Mouse (Mus musculus) heart, postnatal 0 days (tissue): Measurements from ENCODE around the gene St6galnac4. TPM values are rescaled to one million over a fixed set of nuclear protein-coding genes. Genes with fewer than 3 reads are reported as not detected.

Experiments
- ATAC-seq: fragments of 200-750 bp; cut with Nextera tagmentation; 2 replicates; pipeline ENCODE4 v1.8.0; 2017; ENCODE audit warnings: low read depth, moderate number of reproducible peaks, moderate library complexity; ENCODE audit not compliant: insufficient read depth
- DNase-seq: peaks from one replicate; pipeline ENCODE4 v3.0.0-alpha.2; 2016; ENCODE audit warnings: low spot score
- H3K27ac ChIP-seq: fragments of 300-500 bp; sonication (generic); 2 replicates; pipeline ENCODE4 v1.5.1; 2014; ENCODE audit warnings: low read depth, mild to moderate bottlenecking
- H3K27me3 ChIP-seq: fragments of 300-500 bp; sonication (generic); 2 replicates; pipeline ENCODE4 v1.6.1; 2014; ENCODE audit warnings: low read length, mixed read lengths; ENCODE audit not compliant: control insufficient read depth, insufficient read depth
- H3K36me3 ChIP-seq: fragments of 300-500 bp; sonication (generic); replicated peaks from 2 replicates; pipeline ENCODE4 v1.6.1; 2014; ENCODE audit warnings: low read length, mixed read lengths; ENCODE audit not compliant: control insufficient read depth, insufficient read depth
- H3K4me1 ChIP-seq: fragments of 300-500 bp; sonication (generic); 2 replicates; pipeline ENCODE4 v1.6.1; 2014; ENCODE audit warnings: antibody characterized with exemption; ENCODE audit not compliant: control insufficient read depth, insufficient read depth
- H3K4me2 ChIP-seq: fragments of 300-500 bp; sonication (generic); 2 replicates; pipeline ENCODE4 v1.6.1; 2014; ENCODE audit warnings: low read depth, mild to moderate bottlenecking, low read length, moderate library complexity
- H3K4me3 ChIP-seq: fragments of 300-500 bp; sonication (generic); 2 replicates; pipeline ENCODE4 v1.5.1; 2014; ENCODE audit warnings: low read depth, low read length
- H3K9ac ChIP-seq: fragments of 300-500 bp; sonication (generic); replicated peaks from 2 replicates; pipeline ENCODE4 v1.6.1; 2014; ENCODE audit warnings: low read depth, low read length, mixed read lengths
- H3K9me3 ChIP-seq: fragments of 300-500 bp; sonication (generic); replicated peaks from 2 replicates; pipeline ENCODE4 v1.6.1; 2016; ENCODE audit warnings: low read length; ENCODE audit not compliant: control insufficient read depth
- CTCF ChIP-seq: IDR thresholded peaks from 2 replicates; pipeline ENCODE4 v1.5.1; 2016; ENCODE audit warnings: antibody characterized with exemption, control low read depth, low read depth
- EP300 ChIP-seq: IDR thresholded peaks from 2 replicates; pipeline ENCODE4 v1.6.1; 2016; ENCODE audit warnings: antibody characterized with exemption, low read depth
- WGBS: fragments of 180-500 bp; shearing (Covaris S2); extraction: QIAGEN DNeasy Blood & Tissue Kit; methylation state at CpG from one replicate; pipeline ENCODE4 v1.1.7; 2014; 5-methylcytosine and 5-hydroxymethylcytosine counted together
- polyA plus RNA-seq: library from polyadenylated mRNA; unstranded; fragments of >200 nt; fragmentation: Nextera tagmentation; extraction: Ambion mirVana; gene quantifications from 2 replicates; pipeline ENCODE4 v1.2.1, GENCODE M21; 2015
- total RNA-seq: library from RNA; depleted of rRNA; stranded (reverse); fragments of >200 nt; gene quantifications from 2 replicates; pipeline ENCODE4 v1.2.3, GENCODE M21; 2014; ENCODE audit warnings: low replicate concordance; rRNA removed

Gene St6galnac4
- total RNA-seq (25.7 and 28.0 TPM in 2 replicates), polyA plus RNA-seq (25.5 and 27.0 TPM in 2 replicates)

DNA sequence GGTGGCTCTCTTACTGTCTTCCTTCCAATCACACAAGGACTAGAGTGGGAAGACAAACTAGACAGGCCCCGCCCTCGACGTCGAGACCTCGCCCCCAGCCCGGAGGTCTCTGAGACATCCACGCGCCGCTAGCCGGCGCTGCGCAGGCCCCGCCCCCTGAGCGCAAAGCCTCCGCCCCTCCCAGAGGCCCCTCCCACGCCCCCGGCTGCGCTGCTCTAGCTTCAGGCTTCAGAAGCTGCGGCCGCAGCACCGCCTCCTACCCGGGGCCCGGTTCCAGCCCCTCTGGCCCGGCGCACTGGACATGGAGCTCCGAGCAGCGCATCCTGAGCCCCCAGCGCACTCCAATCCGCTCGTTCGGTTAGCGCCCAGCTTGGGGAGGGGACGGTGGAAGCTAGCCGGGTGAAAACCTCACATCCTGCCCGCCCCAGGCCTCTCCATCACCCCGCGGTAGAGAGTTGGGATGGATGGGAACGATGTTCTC lies at the start of gene St6galnac4:
Gene St6galnac4, plus strand, starts transcription at position 225 of the 481 bp plus-strand sequence.
- peak; percentile 84 for ATAC-seq
- TF ChIP-seq CTCF = peak; percentile 40
- TF ChIP-seq EP300 = no peak
- peaks cover 25% of the 10 kb centered on the region for H3K4me1 ChIP-seq
- DNase-seq = peak; percentile 92
- H3K4me2 ChIP-seq = peak within 1 kb of the TSS; percentile 75
- H3K9me3 ChIP-seq = no peaks in the 10 kb centered on the region
- no peaks in the 10 kb centered on the region for H3K27me3 ChIP-seq
- WGBS = 1% methylated on average over 38 of the region's 38 CpGs
- 0 out of 2 replicates have a peak, but pooled peaks cover 15% of the 10 kb centered on the region for H3K36me3 ChIP-seq
- H3K27ac ChIP-seq = peak within 1 kb of the TSS; percentile 87
- peak within 1 kb of the TSS; percentile 66 for H3K9ac ChIP-seq
- peak within 1 kb of the TSS; percentile 64 for H3K4me3 ChIP-seq

DNA sequence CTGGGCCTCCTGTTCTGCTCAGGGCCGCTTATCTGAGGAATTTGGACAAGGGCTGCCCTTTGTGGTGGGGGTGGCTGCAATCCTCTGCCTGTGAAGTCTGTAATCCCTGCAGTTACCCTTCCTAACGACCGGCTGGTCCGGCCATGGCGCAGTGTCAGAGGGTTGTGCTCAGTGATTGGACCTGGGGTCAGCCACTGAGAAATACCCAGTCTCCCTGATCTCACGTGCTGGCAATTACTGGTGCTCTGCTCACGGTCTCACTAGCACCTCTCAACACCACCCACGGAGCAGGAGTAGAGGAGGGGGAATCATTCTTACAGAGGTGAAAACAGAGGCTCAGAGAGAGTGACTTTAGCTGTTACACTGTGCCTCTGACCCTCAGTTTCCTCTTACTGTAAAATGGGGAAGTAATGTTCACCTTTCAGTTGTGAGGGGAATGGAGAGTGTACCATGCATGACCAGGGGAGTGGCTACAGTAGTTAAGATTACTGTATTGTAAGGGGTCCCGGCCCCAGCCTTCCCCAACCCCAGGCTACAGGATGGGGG lies 49.5 kb upstream of the St6galnac4 start:
- Histone ChIP-seq H3K9me3 (no peaks in the 10 kb centered on the region), H3K9ac (peak overlapping the region; percentile 90), H3K4me3 (peak overlapping the region; percentile 84), H3K27me3 (no peaks in the 10 kb centered on the region), H3K4me1 (peaks cover 39% of the 10 kb centered on the region), H3K27ac (peak overlapping the region; percentile 91), H3K36me3 (no peaks in the 10 kb centered on the region), H3K4me2 (peak overlapping the region; percentile 93)
- TF ChIP-seq CTCF (no peak), EP300 (no peak)
- peak; percentile 59 for DNase-seq
- peak; percentile 22 for ATAC-seq
- 4% methylated on average over 9 of the region's 9 CpGs for WGBS

DNA sequence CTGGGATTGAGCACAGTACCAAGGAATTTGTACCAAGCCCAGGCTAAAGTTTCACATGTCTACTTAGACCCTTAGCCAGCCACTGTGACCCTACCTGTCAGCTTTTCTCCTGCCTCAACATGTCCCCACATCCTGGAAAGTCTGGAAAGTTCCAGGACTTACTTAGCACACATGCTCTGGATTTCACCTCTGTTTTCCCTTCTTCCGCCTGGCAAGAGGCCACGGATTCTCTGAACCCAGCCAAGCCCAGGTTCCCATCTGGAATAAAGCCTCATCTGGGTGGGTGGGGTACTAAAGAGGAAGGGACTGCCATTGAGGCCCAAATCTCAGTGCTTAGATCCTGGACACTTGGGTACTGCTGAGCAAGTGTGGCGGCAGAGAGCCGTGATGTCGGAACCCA lies 49.0 kb upstream of the St6galnac4 start:
- Histone ChIP-seq H3K4me3 (peak overlapping the region; percentile 84), H3K27me3 (no peaks in the 10 kb centered on the region), H3K4me2 (peak overlapping the region; percentile 93), H3K27ac (peak overlapping the region; percentile 91), H3K9me3 (no peaks in the 10 kb centered on the region), H3K9ac (peak overlapping the region; percentile 90; the same call in 1 of the 2 replicates), H3K4me1 (peaks cover 44% of the 10 kb centered on the region), H3K36me3 (no peaks in the 10 kb centered on the region)
- ATAC-seq (no peak), DNase-seq (no peak)
- no peak for TF ChIP-seq CTCF
- no peak for TF ChIP-seq EP300
- WGBS = 61% methylated on average over 5 of the region's 5 CpGs

DNA sequence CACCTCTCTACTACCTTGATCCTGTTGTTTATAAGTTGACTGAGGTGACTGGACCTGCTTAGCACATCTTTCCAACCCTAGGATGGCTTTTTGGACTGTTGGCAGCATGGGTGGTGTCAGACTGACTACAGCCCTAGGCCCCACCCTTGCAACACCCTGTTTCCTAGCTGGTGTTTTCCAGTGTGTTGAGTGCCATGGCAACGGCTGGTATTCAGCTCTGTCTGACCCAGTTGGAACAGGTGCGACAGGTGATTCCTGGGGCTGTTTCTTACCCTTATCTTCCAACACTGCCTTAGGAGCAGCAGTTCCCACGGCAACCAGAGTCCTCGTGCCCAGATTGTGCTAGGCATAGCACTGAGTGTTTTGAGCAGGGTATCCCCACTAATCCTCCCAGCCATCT lies 48.4 kb upstream of the St6galnac4 start:
- peak overlapping the region; percentile 84 for H3K4me3 ChIP-seq
- peak overlapping the region; percentile 93; the same call in 1 of the 2 replicates for H3K4me2 ChIP-seq
- DNase-seq = no peak

DNA sequence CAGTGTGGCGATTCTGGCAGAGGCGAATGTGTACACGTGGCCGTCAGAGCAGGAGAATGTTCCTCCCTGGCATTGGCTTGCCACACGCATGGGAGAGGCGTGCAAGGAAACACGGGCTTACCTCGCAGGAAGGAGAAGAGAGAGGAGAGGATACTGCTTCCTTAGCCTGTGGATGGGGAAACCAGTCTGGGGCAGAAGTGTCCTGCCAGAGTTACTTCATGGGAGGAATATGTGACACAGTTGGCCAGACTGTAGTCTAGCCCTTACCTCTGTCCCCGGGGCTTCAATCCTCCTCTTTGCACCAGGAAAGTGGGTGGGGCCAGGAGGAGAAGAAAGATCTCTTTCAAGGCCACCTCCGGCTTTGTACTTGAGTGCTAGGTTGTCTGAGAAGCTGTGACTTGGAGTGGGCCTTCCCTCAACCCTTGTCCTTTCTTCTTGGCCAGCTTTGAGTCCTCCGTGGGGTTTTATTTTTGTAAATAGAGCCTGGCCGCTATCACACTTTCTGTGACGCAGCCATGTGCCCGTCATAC lies 47.4 kb upstream of the St6galnac4 start:
- Histone ChIP-seq H3K27me3 (no peaks in the 10 kb centered on the region), H3K4me3 (no peak overlapping the region), H3K27ac (no peak overlapping the region), H3K9me3 (no peaks in the 10 kb centered on the region), H3K4me2 (no peak overlapping the region), H3K4me1 (peaks cover 41% of the 10 kb centered on the region), H3K9ac (no peak overlapping the region), H3K36me3 (no peaks in the 10 kb centered on the region)
- TF ChIP-seq CTCF = no peak
- no peak for TF ChIP-seq EP300
- ATAC-seq (no peak), DNase-seq (no peak)
- WGBS = 70% methylated on average over 14 of the region's 14 CpGs

More for the DNA sequence above, 48.4 kb upstream of the St6galnac4 start:
- H3K27me3 ChIP-seq = no peaks in the 10 kb centered on the region
- peaks cover 47% of the 10 kb centered on the region for H3K4me1 ChIP-seq
- TF ChIP-seq CTCF (no peak), EP300 (no peak)
- ATAC-seq = no peak
- no peaks in the 10 kb centered on the region for H3K36me3 ChIP-seq
- H3K27ac ChIP-seq = no peak overlapping the region
- WGBS = 66% methylated on average over 4 of the region's 4 CpGs
- H3K9me3 ChIP-seq = no peaks in the 10 kb centered on the region
- H3K9ac ChIP-seq = no peak overlapping the region; the same call in 1 of the 2 replicates
